Mouse (Mus musculus): ENCODE measurements around the gene Foxf2.

The Foxf2 gene

DNA sequence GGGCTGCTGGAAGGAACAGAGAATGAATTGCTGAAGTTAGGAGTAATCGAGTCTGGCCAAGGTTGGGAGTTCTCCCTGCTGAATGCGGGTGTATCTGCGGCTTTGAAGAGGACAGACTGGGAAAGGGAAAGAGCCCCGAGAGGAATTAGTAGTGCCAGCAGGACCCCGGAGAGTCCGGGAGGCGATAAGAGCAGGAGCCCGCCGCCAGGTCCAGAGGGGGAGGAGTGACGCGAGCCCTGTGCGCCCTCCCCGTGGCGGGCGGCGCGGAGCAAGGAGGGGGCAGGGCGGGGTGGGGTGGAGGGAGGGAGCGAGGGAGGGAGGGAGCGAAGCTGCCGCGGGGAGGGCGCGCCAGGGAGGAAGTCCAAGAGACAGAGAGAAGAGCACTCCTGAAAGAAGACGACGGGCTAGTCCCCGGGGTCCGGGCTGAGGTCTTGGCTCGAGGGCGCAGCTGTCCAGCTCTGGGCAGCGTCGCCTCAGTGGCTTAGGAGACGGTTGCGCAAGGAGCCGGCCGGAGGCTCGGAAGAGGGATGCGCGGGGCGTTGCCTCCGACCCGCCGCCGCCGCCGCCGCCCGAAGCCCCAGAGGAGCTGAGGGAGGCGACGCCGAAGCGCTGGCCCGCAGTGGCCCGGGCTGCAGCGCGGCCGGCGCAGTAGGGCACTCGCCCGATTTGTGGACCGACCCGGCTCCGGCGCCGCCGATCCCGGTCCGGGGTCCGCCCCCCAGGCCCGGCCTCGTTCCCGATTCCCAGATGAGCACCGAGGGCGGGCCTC is at the start of gene Foxf2:
Gene Foxf2 (plus strand): TSS at position 484 of the 769 bp plus-strand sequence.
- DNase-seq (ENCODE audit: low read depth in 2 of 2, low spot score in 2 of 2), result no peak

- DNase-seq (ENCODE audit: low read depth in 2 of 2, low spot score in 2 of 2), result no peak
Measured at GRCm38 (mm10) chr13:31576696-31577095, 48.9 kb upstream of the Foxf2 start.

DNA sequence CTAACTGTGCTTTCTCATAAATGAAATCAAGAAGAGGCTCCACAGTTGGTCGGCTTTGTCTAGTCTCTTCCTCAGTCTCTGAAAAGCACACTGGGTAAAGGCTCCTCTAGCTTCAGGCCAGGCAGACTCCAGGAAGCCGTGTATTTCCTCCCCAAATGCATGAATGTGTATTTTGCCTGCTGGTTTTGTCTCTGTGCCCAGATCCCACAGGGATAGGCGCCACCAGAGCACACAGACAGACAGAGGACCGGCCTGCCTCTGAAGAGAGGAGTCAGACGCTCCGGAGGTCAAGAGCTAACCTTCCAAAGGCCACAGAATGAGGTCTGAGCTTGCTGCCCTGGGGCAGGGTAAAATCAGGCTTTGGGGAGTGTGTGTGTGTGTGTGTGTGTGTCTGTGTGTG is 48.0 kb upstream of the Foxf2 start:
- no peak for DNase-seq (ENCODE audit: low read depth in 2 of 2, low spot score in 2 of 2)

- DNase-seq (ENCODE audit: low read depth in 2 of 2, low spot score in 2 of 2), result no peak
Measured at GRCm38 (mm10) chr13:31578389-31578788, 47.2 kb upstream of the Foxf2 start.

- no peak for DNase-seq (ENCODE audit: low read depth in 2 of 2, low spot score in 2 of 2)
Measured at GRCm38 (mm10) chr13:31579866-31580265, 45.8 kb upstream of the Foxf2 start.

DNA sequence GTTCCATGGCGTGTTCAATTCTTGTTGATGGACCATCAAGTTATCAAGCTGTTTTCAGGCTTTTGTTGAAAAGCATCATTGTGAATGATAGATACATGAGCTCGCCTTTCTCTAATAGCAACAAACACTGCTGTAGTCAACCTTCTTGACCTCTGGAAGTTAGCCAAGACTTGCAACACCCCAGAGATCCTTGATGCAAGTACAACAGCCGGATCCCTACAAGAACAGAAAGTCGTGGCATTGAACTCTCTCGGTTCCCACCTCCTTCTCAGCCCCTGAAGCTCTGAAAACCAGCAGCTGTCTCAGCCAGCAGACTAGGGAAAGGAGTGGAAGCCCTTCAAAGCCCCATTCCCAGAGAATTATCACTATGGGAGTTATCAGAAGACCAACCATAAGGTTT is 38.3 kb upstream of the Foxf2 start:
- DNase-seq (ENCODE audit: low read depth in 2 of 2, low spot score in 2 of 2), result no peak

DNA sequence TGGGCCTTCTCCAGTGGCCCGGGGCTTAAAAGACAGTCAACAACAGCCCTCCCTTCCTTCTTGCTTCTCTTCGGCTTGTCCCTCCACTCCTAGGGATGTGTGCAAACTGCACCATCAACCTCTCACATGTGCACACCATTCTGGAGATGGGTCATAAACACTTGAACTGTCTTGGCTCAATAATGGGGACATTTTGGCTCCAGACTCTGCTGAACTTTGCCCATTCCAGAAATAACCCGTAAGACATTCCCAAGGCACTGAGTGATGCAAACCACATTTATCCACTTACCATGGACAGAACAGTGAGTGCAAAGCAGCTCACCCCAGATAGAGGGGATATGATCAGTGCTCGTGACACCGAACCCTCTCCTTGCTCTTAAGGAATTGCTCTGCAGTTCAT is 26.0 kb upstream of the Foxf2 start:
- DNase-seq (ENCODE audit: low read depth in 2 of 2, low spot score in 2 of 2), result no peak

GRCm38 (mm10) chr13:31603964-31604363 is 21.7 kb upstream of the Foxf2 start:
- DNase-seq (ENCODE audit: low read depth in 2 of 2, low spot score in 2 of 2), result no peak

- DNase-seq (ENCODE audit: low read depth in 2 of 2, low spot score in 2 of 2), result no peak
Measured at GRCm38 (mm10) chr13:31614724-31615465, 10.7 kb upstream of the Foxf2 start.

GRCm38 (mm10) chr13:31615561-31616165 is 10.0 kb upstream of the Foxf2 start:
- no peak for DNase-seq (ENCODE audit: low read depth in 2 of 2, low spot score in 2 of 2)

DNA sequence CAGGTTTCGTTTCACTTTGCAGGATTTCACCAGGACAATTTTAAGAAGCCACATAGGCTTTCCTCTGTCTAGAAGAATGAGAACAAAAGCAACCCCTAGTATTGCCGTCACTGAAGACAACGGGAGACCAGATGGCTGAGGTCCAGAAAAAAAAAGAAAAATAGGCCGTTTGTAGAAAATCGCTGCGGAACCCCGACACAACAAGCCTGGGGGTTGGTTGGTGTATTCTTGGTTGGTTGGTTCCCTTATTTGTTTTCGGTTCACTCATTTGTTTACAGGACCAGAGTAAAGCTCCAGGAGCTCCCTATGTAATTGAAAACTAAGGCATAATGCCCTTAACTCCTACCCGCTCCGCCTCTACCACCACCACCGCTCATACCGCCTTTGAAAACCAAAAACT is 7.6 kb upstream of the Foxf2 start:
- no peak for DNase-seq (ENCODE audit: low read depth in 2 of 2, low spot score in 2 of 2)

DNA sequence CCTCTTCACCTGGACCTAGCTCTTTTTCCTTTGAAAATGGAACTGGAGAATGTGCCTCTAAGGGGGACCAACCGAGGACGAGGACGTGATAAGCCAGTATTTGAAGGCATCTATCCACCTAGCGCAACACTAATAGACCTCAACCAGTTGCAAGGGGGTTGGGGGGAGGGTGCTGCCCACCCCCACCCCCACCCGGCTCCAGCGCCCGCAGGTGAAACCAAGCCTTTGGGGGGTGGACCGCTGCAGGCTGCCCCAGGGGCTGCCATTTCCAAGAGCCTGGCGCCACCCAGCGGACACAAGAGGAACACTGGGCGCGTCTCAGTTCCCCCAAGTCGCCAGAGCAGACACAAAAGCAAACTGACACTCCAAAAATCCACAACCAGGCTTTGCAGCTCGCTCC is 7.2 kb upstream of the Foxf2 start:
- DNase-seq (ENCODE audit: low read depth in 2 of 2, low spot score in 2 of 2), result peak in 1 of 2 experiments; percentile 9

DNA sequence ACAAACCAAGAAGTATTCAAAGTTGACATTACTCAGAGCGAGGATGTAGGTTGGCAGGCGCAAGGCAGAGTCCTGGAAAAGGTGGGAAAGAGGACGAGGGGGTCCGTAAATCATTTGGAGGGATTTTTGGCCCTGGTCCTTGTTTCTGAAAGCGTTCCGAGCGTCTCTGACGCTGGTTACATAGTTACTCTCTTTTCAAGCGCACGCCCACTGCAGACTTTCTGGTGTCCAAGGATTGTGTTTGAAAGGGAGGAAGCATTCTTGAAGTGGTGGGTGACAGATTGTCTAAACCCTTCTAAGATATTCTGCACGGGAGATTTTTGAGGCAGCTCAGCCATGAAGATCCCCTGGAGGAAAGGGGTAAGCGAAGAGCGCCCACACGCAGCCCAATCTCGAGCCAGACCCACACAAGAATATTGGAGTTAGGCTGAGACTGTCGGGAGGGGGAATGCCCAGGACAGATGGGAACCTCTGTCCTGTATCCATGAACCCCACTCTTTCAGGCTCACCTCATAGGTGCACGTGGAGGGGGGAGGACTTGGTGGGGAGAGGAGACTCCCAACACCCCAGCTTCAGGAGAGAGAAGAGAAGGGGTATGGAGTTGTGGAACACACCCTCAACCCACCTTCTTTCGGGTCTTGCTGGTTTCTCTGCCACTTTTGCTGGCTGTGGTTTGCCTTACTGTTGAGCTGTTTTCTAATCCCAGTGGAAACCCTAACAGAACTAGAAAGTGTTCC is 6.5 kb upstream of the Foxf2 start:
- no peak for DNase-seq (ENCODE audit: low read depth in 2 of 2, low spot score in 2 of 2)

DNA sequence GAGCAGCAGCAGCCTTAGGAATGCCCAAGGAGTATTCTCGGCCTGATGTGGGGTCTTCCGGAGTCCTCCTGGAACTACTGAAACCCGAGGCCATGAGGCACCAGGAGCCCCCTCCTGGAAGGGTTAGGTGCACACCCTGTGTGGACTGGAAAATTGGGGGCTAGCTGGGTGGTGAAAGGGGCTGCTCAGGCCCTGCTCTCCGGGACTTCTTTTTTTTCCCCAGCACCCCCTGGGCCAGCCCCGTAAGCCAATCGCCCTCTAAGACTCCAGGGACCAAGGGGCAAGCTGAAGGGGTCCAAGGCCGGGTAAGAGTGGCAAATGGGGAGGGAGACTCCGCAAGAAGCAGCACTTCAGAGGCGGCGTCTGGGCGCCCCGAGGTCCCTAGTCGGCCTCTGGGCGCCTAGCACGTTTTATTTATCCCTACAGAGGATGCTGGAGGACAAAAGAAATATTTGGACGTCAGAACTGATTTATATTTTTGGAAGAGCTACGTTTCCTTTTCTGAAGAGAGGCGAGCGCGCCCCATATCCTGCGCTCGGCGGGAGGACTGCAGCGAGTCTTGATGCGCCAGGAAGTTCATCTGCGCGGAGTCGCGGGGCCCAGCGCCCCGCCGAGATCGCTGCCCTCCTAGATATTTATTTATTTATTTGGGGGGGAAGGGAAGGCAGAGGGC is 5.7 kb upstream of the Foxf2 start:
- DNase-seq (ENCODE audit: low read depth in 2 of 2, low spot score in 2 of 2), result no peak

- no peak for DNase-seq (ENCODE audit: low read depth in 2 of 2, low spot score in 2 of 2)
Measured at GRCm38 (mm10) chr13:31620499-31620847, 5.1 kb upstream of the Foxf2 start.

DNA sequence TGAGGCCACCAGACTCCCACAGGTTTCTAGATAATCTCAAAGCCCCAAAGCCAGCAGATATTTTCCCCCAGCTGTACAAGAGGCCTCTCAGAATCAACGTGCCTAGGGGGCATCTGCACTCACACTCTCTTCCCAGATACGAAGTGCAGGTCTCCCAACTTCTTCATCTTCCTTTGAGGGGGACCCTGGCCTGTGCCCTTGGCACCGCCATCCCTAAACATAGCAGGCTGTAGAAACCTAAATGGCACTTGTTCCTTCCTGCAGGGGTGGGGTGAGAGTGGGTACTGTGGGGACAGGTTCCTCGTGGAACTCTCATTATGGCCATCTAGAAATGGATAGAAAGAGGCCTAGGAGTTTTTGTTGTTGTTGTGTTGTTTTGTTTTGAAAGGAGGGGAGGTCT is 4.7 kb upstream of the Foxf2 start:
- DNase-seq (ENCODE audit: low read depth in 2 of 2, low spot score in 2 of 2), result no peak

DNA sequence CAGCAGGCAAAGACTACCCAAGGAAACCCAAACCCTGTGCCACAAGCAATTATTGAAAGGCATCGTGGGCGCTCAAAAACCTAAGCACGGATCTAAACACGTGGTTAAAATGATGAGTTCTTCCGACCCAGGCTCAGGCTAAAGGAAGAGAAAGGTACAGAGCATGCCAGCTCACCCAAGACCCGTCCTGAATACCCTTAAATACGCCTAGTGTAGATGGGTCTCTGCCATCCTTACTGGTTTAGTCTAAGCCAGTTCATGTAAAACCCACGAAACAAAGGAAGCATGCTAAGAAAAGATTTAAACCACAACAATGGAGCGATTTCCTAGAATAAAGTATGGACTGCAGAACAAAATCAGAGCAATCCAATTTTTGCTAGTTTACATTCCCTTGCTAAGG is 3.9 kb upstream of the Foxf2 start:
- no peak for DNase-seq (ENCODE audit: low read depth in 2 of 2, low spot score in 2 of 2)

- no peak for DNase-seq (ENCODE audit: low read depth in 2 of 2, low spot score in 2 of 2)
Measured at GRCm38 (mm10) chr13:31622371-31622770, 3.2 kb upstream of the Foxf2 start.

DNA sequence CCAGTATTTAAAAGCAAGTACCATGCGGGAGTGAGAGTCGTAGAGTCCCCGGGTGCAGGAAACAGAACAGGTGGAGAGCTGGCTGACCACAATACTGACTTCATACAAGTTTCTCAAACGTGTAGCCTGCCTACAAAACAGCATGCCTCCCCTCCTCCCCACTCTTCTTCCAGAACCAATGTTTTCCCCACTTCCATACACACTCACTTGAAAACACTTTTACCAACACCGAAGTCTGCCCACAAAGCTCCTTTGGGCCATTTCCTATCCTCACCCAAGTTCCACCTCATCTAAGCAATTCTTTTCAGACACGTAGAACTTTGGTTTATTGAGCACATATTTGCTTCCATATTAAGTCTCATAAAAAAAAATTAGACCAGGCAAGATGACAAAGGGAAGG is 2.3 kb upstream of the Foxf2 start:
- DNase-seq (ENCODE audit: low read depth in 2 of 2, low spot score in 2 of 2), result no peak

DNA sequence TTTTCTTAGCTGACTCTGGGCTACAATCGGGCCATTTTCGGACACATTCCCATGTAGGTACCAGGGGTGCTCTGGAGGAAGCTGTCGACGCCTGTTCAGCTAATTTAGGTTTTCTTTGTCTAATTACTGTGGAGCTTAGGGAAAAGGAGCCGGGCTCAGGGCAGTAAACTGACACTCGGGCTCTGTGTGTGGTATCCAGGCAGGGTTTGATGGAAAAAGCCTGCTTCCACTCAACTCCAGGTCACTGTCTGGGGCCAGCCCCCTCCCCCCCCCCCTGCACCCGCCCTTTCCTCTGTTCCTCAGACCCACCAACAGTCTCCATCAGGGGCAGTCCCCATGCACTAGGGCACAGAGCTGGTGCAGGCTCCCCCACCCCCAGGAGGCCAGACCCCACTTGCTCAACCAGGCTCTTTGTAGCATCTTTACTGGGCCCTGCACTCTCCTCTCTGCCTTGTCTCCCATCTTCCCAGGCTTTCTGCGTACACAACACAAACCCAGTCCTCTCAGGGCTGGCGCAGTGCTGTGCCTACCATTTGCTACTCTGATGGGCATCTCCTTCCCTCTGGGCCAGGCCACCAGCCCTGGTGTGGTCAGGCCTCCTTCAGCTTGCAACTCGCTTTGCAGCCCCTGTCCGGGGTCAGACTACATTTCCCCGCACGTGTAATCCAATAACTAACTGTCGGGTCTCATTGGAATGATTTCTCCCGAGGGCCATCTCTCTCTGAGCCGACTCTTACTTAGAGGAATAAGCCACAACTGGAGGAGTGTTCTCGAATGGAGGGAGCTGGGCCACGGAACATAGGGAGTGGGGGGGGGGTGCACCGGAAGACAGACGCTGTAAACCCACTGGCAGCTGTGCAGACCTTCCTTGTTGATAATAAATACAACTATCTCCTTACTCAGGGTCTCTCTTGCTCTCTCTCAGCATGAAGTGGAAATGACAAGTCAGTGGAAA is 1.4 kb upstream of the Foxf2 start:
- no peak for DNase-seq (ENCODE audit: low read depth in 2 of 2, low spot score in 2 of 2)
